Mouse (Mus musculus) midbrain, embryonic 12.5 days (tissue): ENCODE measurements around the gene Omt2b. TPM values are rescaled to one million over a fixed set of nuclear protein-coding genes. Genes with fewer than 3 reads are reported as not detected.
"Not testable (repeated sequence)": the region's sequence is repeated elsewhere in the genome, so short reads cannot be mapped to it uniquely, and the experiment has no call there.

ENCODE experiments used
- ATAC-seq: fragments of 200-750 bp; cut with Nextera tagmentation; 2 replicates; pipeline ENCODE4 v1.8.0; 2017; ENCODE audit warnings: low read depth, moderate TSS enrichment, moderate library complexity; ENCODE audit not compliant: low FRiP score
- H3K27ac ChIP-seq: fragments of 300-500 bp; sonication (generic); replicated peaks from 2 replicates; pipeline ENCODE4 v1.5.1; 2016; ENCODE audit warnings: mild to moderate bottlenecking
- H3K27me3 ChIP-seq: fragments of 300-500 bp; sonication (generic); 2 replicates; pipeline ENCODE4 v1.6.1; 2016; ENCODE audit warnings: mild to moderate bottlenecking
- H3K36me3 ChIP-seq: fragments of 300-500 bp; sonication (generic); 2 replicates; pipeline ENCODE4 v1.6.1; 2016
- H3K4me1 ChIP-seq: fragments of 300-500 bp; sonication (generic); 2 replicates; pipeline ENCODE4 v1.6.1; 2016
- H3K4me2 ChIP-seq: fragments of 300-500 bp; sonication (generic); replicated peaks from 2 replicates; pipeline ENCODE4 v1.6.1; 2016; ENCODE audit warnings: mild to moderate bottlenecking, moderate library complexity
- H3K4me3 ChIP-seq: fragments of 300-500 bp; sonication (generic); 2 replicates; pipeline ENCODE4 v1.5.1; 2016; ENCODE audit warnings: mild to moderate bottlenecking
- H3K9ac ChIP-seq: fragments of 300-500 bp; sonication (generic); replicated peaks from 2 replicates; pipeline ENCODE4 v1.6.1; 2016; ENCODE audit warnings: mild to moderate bottlenecking, moderate library complexity
- H3K9me3 ChIP-seq: fragments of 300-500 bp; sonication (generic); 2 replicates; pipeline ENCODE4 v1.6.1; 2016; ENCODE audit warnings: mild to moderate bottlenecking
- WGBS: fragments of 180-500 bp; shearing (Covaris S2); methylation state at CpG from one replicate; pipeline ENCODE4 v1.1.7; 2016; 5-methylcytosine and 5-hydroxymethylcytosine counted together
- polyA plus RNA-seq: library from polyadenylated mRNA; unstranded; fragments of >200 nt; fragmentation: Nextera tagmentation; extraction: Ambion mirVana; gene quantifications from 2 replicates; pipeline ENCODE4 v1.2.1, GENCODE M21; 2016

Gene Omt2b
- polyA plus RNA-seq, 1 experiment from 2014 or later: not detected

DNA sequence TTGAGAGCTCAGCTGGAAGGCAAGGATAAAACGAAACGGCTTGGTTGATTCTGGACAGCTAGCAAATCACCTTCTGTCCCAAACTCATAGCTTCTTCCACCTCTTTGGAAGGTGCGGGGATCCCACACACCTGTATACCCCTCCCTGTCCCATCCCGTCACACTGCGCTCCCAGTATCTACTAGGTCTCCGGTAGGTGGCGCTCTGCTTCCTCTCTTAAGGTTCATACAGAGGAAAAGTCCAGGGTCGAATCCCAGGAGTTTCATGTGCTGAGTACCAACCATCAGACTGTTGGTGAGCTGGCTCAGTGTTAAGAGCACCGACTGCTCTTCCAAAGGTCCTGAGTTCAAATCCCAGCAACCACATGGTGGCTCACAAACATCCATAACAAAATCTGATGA is 30.7 kb downstream of the Omt2b start:
- H3K9me3 ChIP-seq: no peaks in the 10 kb centered on the region
- no peaks in the 10 kb centered on the region for H3K4me1 ChIP-seq
- ATAC-seq: peak; percentile 77
- H3K4me3 ChIP-seq: no peak overlapping the region
- 16% methylated on average over 9 of the region's 9 CpGs for WGBS
- no peak overlapping the region for H3K4me2 ChIP-seq
- no peaks in the 10 kb centered on the region for H3K36me3 ChIP-seq
- H3K27me3 ChIP-seq: no peaks in the 10 kb centered on the region; the same call in 1 of the 2 replicates
- no peak overlapping the region for H3K9ac ChIP-seq
- H3K27ac ChIP-seq: no peak overlapping the region

GRCm38 (mm10) chr9:78359750-78360483 is 32.5 kb downstream of the Omt2b start:
- Histone ChIP-seq H3K4me3 (no peak overlapping the region), H3K9me3 (no peaks in the 10 kb centered on the region), H3K9ac (no peak overlapping the region), H3K27me3 (no peaks in the 10 kb centered on the region; the same call in 1 of the 2 replicates), H3K4me1 (no peaks in the 10 kb centered on the region), H3K36me3 (no peaks in the 10 kb centered on the region), H3K27ac (no peak overlapping the region), H3K4me2 (no peak overlapping the region)
- ATAC-seq: no peak
- WGBS: 82% methylated on average over 6 of the region's 6 CpGs

DNA sequence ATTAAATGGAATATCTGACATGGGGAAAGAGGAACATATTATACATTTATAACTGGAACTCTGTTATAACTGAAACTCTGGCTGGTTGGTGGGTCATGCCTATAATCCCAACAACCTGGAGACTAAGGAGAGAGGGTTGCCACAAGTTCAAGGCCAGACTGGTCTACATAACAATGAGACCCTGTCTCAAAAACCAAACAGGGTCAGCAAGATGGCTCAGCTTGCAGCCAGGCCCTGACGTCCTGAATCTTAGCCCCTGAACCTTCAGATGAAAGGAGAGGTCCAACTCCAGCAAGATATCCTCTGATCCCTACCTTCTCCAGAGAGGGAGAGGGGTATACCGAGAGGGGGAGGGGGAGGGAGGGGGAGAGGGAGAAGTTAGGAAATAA is 33.1 kb downstream of the Omt2b start:
- 36% methylated on average over 2 of the region's 2 CpGs for WGBS
- no peaks in the 10 kb centered on the region for H3K36me3 ChIP-seq
- H3K27ac ChIP-seq: no peak overlapping the region
- H3K9me3 ChIP-seq: no peaks in the 10 kb centered on the region
- H3K9ac ChIP-seq: no peak overlapping the region
- H3K27me3 ChIP-seq: no peaks in the 10 kb centered on the region; the same call in 1 of the 2 replicates
- no peak overlapping the region for H3K4me2 ChIP-seq
- ATAC-seq: no peak
- no peaks in the 10 kb centered on the region for H3K4me1 ChIP-seq
- no peak overlapping the region for H3K4me3 ChIP-seq

DNA sequence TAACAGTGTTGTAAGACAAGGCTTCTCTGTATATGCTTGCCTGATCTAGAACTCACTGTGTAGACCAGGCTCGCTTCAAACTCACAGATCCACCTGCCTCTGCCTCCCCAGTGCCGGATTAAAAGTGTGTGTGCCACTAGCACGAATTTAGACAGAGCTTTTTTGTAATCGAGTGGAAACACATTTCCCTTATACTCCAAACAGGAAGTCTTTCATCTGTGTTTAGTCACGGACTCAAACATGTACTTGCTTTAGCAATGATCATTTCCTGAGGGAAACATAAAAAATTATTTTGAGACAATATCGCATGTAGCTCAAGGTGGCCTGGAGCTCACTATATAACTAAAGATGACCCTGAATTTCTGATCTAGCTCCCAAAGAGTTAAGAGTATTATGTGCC is 36.0 kb downstream of the Omt2b start:
- Histone ChIP-seq H3K27ac (no peak overlapping the region), H3K9ac (no peak overlapping the region), H3K27me3 (no peaks in the 10 kb centered on the region), H3K4me1 (no peaks in the 10 kb centered on the region), H3K9me3 (no peaks in the 10 kb centered on the region), H3K36me3 (no peaks in the 10 kb centered on the region), H3K4me3 (no peak overlapping the region), H3K4me2 (no peak overlapping the region)
- WGBS: 85% methylated on average over 6 of the region's 6 CpGs
- ATAC-seq: no peak

GRCm38 (mm10) chr9:78364701-78365100 is 37.3 kb downstream of the Omt2b start:
- no peaks in the 10 kb centered on the region for H3K9me3 ChIP-seq
- no peaks in the 10 kb centered on the region for H3K4me1 ChIP-seq
- no peak overlapping the region for H3K4me2 ChIP-seq
- no peak overlapping the region for H3K27ac ChIP-seq
- no peaks in the 10 kb centered on the region for H3K27me3 ChIP-seq
- WGBS: 84% methylated on average over 6 of the region's 6 CpGs
- ATAC-seq: no peak
- H3K36me3 ChIP-seq: no peaks in the 10 kb centered on the region
- no peak overlapping the region for H3K9ac ChIP-seq
- no peak overlapping the region for H3K4me3 ChIP-seq

DNA sequence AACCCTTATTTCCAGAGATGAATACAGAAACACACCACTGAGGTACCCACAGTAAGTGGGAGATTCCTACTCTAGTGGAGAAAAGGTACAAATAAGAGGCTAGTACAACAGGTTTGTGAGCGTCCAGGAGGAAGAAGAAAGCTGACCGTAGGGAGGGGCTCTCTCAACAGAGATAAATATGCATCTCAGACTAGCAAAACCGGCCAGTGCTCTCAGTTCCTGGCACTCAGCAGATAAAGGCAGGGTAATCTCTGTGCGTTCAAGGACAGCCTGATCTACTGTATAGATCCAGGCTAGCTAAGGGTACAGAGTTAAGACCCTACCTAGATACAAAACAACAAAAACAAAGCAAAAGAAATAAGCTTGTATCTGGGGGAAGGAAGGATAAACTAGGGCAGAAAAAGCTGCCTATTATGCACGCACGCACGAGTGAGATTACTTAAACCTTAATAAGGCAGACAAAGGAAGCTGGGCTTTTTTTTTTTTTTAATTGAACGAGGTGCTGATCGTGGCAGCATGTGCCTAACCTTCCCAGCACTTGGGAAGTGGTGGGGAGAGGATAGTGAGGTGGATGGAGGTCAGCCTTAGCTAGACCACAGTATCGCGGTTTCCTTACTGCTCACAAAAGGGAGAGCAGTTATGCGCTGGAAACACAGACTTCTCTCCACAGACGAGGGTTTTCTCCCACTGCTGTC is 38.6 kb downstream of the Omt2b start:
- no peaks in the 10 kb centered on the region for H3K9me3 ChIP-seq
- no peaks in the 10 kb centered on the region for H3K36me3 ChIP-seq
- no peaks in the 10 kb centered on the region for H3K27me3 ChIP-seq
- no peak overlapping the region for H3K9ac ChIP-seq
- ATAC-seq: no peak
- no peaks in the 10 kb centered on the region for H3K4me1 ChIP-seq
- no peak overlapping the region for H3K27ac ChIP-seq
- no peak overlapping the region for H3K4me2 ChIP-seq
- H3K4me3 ChIP-seq: no peak overlapping the region
- 67% methylated on average over 13 of the region's 13 CpGs for WGBS

DNA sequence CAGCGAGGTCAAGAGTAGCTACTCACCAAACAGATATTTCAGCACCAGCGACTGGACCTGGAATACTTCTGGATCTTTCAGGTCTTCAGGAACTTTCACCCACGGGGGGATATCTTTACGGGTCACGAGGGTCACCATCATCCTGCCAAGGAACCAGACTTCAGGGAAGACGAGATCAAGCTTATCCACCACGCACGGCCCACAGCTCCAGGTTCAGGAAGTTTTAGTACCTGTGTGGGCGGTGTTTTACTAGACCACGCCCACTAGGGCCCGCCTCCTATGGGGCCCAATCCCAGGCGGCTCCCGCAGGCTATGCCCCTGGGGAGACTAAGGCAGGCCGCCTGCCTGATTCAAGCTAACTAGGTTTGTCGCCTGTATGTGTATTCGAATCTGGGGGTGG is 40.6 kb downstream of the Omt2b start, which contains the start of gene Dppa5a:
TSS of gene Dppa5a (minus strand) at position 219 of the 400 bp plus-strand sequence.
- not testable (repeated sequence) for H3K4me1 ChIP-seq, H3K4me2 ChIP-seq, H3K9me3 ChIP-seq, H3K27ac ChIP-seq, H3K36me3 ChIP-seq, ATAC-seq, H3K27me3 ChIP-seq, H3K4me3 ChIP-seq, H3K9ac ChIP-seq
- 91% methylated on average over 16 of the region's 16 CpGs for WGBS

GRCm38 (mm10) chr9:78368671-78369293 is 41.4 kb downstream of the Omt2b start:
- Histone ChIP-seq H3K36me3 (no peaks in the 10 kb centered on the region), H3K4me2 (no peak overlapping the region), H3K9ac (no peak overlapping the region), H3K27ac (no peak overlapping the region), H3K27me3 (no peaks in the 10 kb centered on the region), H3K4me1 (no peaks in the 10 kb centered on the region), H3K9me3 (no peaks in the 10 kb centered on the region), H3K4me3 (no peak overlapping the region)
- no peak for ATAC-seq
- WGBS: 78% methylated on average over 3 of the region's 3 CpGs

DNA sequence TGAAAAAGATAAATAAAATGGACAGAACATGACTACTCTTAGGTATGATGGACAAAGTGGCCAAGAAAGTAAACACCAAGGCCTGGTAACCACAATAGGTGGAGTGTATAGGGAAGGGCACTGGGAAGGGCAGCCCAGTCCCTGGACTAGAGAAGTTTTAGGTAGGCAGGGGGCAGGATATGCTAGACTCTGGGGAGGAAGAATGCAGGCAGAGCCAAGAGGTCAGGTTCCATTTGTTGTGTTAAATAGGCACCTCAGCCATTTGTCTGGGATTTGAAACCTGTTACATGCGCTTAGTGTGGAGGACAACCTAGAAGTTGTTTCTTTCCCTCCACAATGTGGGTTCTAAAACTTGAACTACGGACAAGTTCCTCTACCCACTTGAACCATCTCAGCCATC is 42.0 kb downstream of the Omt2b start:
- Histone ChIP-seq H3K27ac (no peak overlapping the region), H3K27me3 (no peaks in the 10 kb centered on the region), H3K36me3 (no peaks in the 10 kb centered on the region), H3K9ac (no peak overlapping the region), H3K4me1 (no peaks in the 10 kb centered on the region), H3K4me3 (no peak overlapping the region), H3K9me3 (no peaks in the 10 kb centered on the region), H3K4me2 (no peak overlapping the region)
- WGBS: 89% methylated on average over 2 of the region's 2 CpGs
- ATAC-seq: no peak

DNA sequence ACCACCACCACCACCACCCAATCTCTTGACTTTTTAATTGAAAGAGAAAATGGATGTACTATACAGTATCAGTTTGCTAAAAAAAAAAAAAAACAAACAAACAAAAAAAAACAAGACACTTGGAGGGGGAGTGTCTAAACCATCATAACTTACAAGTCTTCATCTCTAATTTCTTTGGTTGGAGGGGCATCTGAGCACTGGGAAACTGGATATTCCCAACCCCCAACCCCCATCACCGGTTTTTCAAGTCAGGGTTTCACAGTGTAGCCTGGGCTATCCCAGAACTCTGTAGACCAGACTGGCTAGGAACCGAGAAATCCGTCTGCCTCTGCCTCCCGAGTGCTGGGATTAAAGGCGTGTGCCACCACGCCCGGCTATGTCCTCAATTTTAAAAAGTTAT is 42.4 kb downstream of the Omt2b start:
- H3K4me3 ChIP-seq: no peak overlapping the region
- no peaks in the 10 kb centered on the region for H3K4me1 ChIP-seq
- no peak for ATAC-seq
- H3K27ac ChIP-seq: no peak overlapping the region
- H3K27me3 ChIP-seq: no peaks in the 10 kb centered on the region
- no peak overlapping the region for H3K4me2 ChIP-seq
- H3K36me3 ChIP-seq: no peaks in the 10 kb centered on the region
- H3K9ac ChIP-seq: no peak overlapping the region
- H3K9me3 ChIP-seq: no peaks in the 10 kb centered on the region
- 87% methylated on average over 7 of the region's 7 CpGs for WGBS

- Histone ChIP-seq H3K4me1 (no peaks in the 10 kb centered on the region), H3K4me2 (no peak overlapping the region), H3K4me3 (no peak overlapping the region), H3K9ac (no peak overlapping the region), H3K27me3 (no peaks in the 10 kb centered on the region), H3K27ac (no peak overlapping the region), H3K36me3 (no peaks in the 10 kb centered on the region), H3K9me3 (no peaks in the 10 kb centered on the region)
- WGBS: 98% methylated on average over 3 of the region's 3 CpGs
- no peak for ATAC-seq
These were observed 44.1 kb downstream of the Omt2b start for GRCm38 (mm10) chr9:78371441-78371840.

GRCm38 (mm10) chr9:78372827-78373504 is 45.6 kb downstream of the Omt2b start:
- Histone ChIP-seq H3K27me3 (peaks cover 6% of the 10 kb centered on the region; the same call in 1 of the 2 replicates), H3K4me2 (no peak overlapping the region), H3K9ac (no peak overlapping the region), H3K4me3 (no peak overlapping the region), H3K36me3 (no peaks in the 10 kb centered on the region), H3K9me3 (no peaks in the 10 kb centered on the region), H3K27ac (no peak overlapping the region), H3K4me1 (peaks cover 3% of the 10 kb centered on the region)
- WGBS: 87% methylated on average over 10 of the region's 10 CpGs
- no peak for ATAC-seq
